Mouse (Mus musculus) midbrain, embryonic 12.5 days (tissue): ENCODE measurements around the gene Pdcd2. TPM values are rescaled to one million over a fixed set of nuclear protein-coding genes. Genes with fewer than 3 reads are reported as not detected.
A peak's percentile ranks its signal among the peaks of the same experiment; 100 is the strongest.

ENCODE experiments used
- ATAC-seq: fragments of 200-750 bp; cut with Nextera tagmentation; 2 replicates; pipeline ENCODE4 v1.8.0; 2017; ENCODE audit warnings: low read depth, moderate TSS enrichment, moderate library complexity; ENCODE audit not compliant: low FRiP score
- H3K27ac ChIP-seq: fragments of 300-500 bp; sonication (generic); replicated peaks from 2 replicates; pipeline ENCODE4 v1.5.1; 2016; ENCODE audit warnings: mild to moderate bottlenecking
- H3K27me3 ChIP-seq: fragments of 300-500 bp; sonication (generic); 2 replicates; pipeline ENCODE4 v1.6.1; 2016; ENCODE audit warnings: mild to moderate bottlenecking
- H3K36me3 ChIP-seq: fragments of 300-500 bp; sonication (generic); 2 replicates; pipeline ENCODE4 v1.6.1; 2016
- H3K4me1 ChIP-seq: fragments of 300-500 bp; sonication (generic); 2 replicates; pipeline ENCODE4 v1.6.1; 2016
- H3K4me2 ChIP-seq: fragments of 300-500 bp; sonication (generic); replicated peaks from 2 replicates; pipeline ENCODE4 v1.6.1; 2016; ENCODE audit warnings: mild to moderate bottlenecking, moderate library complexity
- H3K4me3 ChIP-seq: fragments of 300-500 bp; sonication (generic); 2 replicates; pipeline ENCODE4 v1.5.1; 2016; ENCODE audit warnings: mild to moderate bottlenecking
- H3K9ac ChIP-seq: fragments of 300-500 bp; sonication (generic); replicated peaks from 2 replicates; pipeline ENCODE4 v1.6.1; 2016; ENCODE audit warnings: mild to moderate bottlenecking, moderate library complexity
- H3K9me3 ChIP-seq: fragments of 300-500 bp; sonication (generic); 2 replicates; pipeline ENCODE4 v1.6.1; 2016; ENCODE audit warnings: mild to moderate bottlenecking
- WGBS: fragments of 180-500 bp; shearing (Covaris S2); methylation state at CpG from one replicate; pipeline ENCODE4 v1.1.7; 2016; 5-methylcytosine and 5-hydroxymethylcytosine counted together
- polyA plus RNA-seq: library from polyadenylated mRNA; unstranded; fragments of >200 nt; fragmentation: Nextera tagmentation; extraction: Ambion mirVana; gene quantifications from 2 replicates; pipeline ENCODE4 v1.2.1, GENCODE M21; 2016

The Pdcd2 gene
- polyA plus RNA-seq, 1 experiment from 2014 or later: 61.7 TPM

DNA sequence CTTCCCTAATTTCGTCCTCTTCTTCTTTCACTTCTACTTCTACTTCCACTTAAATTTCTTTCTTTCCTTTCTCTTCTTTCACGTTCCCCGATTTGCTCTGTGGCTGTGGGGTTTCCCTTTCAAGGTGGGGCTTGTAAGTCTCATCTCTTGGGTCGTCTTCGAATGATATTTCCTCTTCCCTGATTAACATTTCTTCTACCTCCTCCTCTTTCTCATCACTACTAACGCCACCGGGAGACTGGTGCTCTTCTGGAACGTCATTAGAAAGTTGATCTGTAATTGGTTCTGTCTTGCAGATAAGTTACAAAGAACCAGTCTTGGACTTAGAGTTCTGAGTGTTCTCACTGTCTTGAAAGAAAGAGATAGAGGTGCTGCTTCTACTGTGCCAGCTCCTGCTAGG lies 8.8 kb upstream of the Pdcd2 start:
- Histone ChIP-seq H3K4me1 (no peaks in the 10 kb centered on the region), H3K9me3 (no peaks in the 10 kb centered on the region), H3K27me3 (peaks cover 13% of the 10 kb centered on the region), H3K4me3 (peak overlapping the region; percentile 53), H3K9ac (0 out of 2 replicates have a peak overlapping the region, but pooled peaks have one; percentile 6), H3K27ac (no peak overlapping the region), H3K4me2 (peak overlapping the region; percentile 88), H3K36me3 (no peaks in the 10 kb centered on the region)
- ATAC-seq: no peak
- 18% methylated on average over 8 of the region's 8 CpGs for WGBS

DNA sequence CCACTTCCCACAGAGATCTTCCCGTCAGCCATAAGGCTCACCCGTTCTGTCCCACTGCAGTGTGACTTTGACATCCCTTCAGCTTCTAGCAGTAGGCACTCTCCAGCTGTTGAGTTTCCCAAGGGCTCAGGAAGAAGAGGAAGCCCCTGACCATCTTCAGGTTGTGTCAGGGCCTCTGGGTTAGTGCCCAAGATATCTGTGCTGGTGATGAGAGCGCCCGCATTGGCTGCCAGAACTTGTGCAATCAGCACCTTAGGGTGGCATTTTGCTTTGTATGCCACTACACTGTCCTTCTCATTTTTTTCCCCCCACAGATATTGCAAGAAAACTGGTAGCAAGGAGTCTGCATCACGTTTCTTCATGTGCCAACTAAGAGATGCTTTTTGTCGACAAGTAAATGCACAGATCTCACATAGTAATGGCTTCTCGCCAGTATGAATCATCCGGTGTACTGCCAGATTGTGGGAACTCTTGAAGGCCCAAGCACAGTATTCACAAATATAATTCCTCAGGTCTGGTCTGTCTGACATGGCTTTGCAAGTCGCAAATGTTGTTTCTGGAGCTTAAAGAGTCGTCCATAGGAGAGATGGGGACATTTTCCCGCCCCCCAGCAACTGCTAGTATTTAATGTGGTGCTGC lies 8.2 kb upstream of the Pdcd2 start:
- H3K36me3 ChIP-seq: no peaks in the 10 kb centered on the region
- no peaks in the 10 kb centered on the region for H3K4me1 ChIP-seq
- ATAC-seq: no peak
- peaks cover 13% of the 10 kb centered on the region for H3K27me3 ChIP-seq
- no peak overlapping the region for H3K4me3 ChIP-seq
- 73% methylated on average over 11 of the region's 11 CpGs for WGBS
- no peak overlapping the region for H3K27ac ChIP-seq
- H3K9me3 ChIP-seq: no peaks in the 10 kb centered on the region
- H3K4me2 ChIP-seq: no peak overlapping the region
- no peak overlapping the region for H3K9ac ChIP-seq

DNA sequence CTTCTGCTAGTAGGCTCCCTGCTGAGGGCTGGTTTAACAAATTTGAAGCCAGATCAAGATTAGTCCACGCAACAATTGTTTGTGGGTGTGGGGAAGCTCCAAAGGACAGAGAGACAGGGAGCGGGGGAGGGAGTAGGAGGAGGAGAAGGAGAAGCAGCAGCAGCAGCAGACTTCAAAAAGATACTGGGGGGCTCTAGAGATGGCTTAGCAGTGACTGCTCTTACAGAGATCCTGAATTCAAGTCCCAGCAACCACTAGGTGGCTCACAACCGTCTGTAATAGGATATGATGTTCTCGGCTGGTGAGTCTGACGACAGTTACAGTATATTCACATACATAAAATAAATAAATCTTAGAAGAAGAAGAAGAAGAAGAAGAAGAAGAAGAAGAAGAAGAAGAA lies 3.0 kb upstream of the Pdcd2 start:
- peaks cover 3% of the 10 kb centered on the region for H3K27me3 ChIP-seq
- no peak overlapping the region for H3K9ac ChIP-seq
- 0 out of 2 replicates have a peak, but pooled peaks cover under 1% of the 10 kb centered on the region for H3K36me3 ChIP-seq
- H3K4me1 ChIP-seq: peaks cover 18% of the 10 kb centered on the region
- 2% methylated on average over 5 of the region's 5 CpGs for WGBS
- no peak overlapping the region for H3K27ac ChIP-seq
- no peak for ATAC-seq
- no peak overlapping the region for H3K4me2 ChIP-seq
- H3K4me3 ChIP-seq: no peak overlapping the region
- H3K9me3 ChIP-seq: no peaks in the 10 kb centered on the region

DNA sequence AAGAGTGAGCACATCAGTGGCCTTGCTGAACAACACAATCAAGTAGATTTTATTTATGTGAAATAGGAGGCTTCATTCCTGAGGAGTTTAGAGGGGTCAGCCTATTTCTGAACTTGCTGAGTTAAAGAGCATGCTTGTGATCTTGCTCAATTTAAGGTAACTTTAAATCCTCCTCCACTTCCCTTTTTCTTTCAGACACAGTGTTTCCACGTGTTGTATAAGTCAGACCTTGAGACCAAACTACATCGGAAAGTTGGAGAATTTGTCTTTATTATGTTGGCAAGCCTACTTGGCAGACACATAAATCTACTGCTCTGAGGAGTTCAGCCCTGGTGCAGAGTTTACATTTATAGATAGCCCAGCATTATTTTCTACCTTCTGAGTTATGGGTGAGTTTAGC lies 1.8 kb upstream of the Pdcd2 start:
- Histone ChIP-seq H3K36me3 (peaks cover 13% of the 10 kb centered on the region), H3K27me3 (no peaks in the 10 kb centered on the region), H3K4me1 (peaks cover 18% of the 10 kb centered on the region), H3K4me2 (no peak overlapping the region), H3K4me3 (no peak overlapping the region), H3K27ac (no peak overlapping the region), H3K9ac (no peak overlapping the region), H3K9me3 (no peaks in the 10 kb centered on the region)
- WGBS: 87% methylated on average over 2 of the region's 2 CpGs
- ATAC-seq: no peak

DNA sequence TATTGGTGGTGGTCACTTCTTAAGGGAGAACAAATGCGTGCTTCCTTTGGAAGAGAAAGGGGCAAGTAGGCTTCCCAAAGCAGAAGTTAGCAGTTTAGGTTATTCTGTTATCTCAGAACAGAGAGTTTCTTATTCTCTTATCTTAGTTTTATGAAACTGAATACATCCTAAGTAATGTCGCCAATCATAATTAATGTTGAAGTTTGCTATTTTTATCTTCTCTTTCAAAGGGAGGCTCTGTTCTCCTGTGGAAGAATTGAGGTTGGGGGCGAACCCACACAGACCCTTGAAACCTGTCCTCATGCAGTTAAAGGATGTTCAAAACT lies 673 bp upstream of the Pdcd2 start:
- H3K9ac ChIP-seq: peak overlapping the region; percentile 92

DNA sequence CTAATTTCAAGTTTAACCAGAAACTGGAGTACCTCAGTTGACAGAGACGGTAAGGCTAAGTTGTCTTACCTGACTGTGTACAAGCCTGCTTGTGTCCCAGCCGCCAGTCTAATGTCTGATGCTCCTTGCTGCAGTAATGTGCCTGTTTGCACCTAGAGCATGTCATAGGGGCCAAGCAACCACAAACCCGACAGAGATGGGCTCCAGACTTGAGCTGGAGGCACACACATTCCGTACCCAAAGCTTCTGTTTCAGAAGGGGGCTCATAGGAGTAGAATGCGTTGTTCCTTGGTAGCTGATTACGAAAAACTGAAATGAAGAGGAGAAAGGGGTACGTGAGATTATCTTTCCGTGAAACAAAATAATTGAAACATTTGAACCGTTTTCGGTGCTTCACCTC lies 797 bp downstream of the Pdcd2 start:
- Histone ChIP-seq H3K4me2 (peak overlapping the region; percentile 76), H3K9ac (peak overlapping the region; percentile 92), H3K9me3 (no peaks in the 10 kb centered on the region), H3K27me3 (no peaks in the 10 kb centered on the region), H3K4me3 (peak overlapping the region; percentile 96), H3K27ac (peak overlapping the region; percentile 25; the same call in 1 of the 2 replicates), H3K4me1 (peaks cover 18% of the 10 kb centered on the region), H3K36me3 (peaks cover 35% of the 10 kb centered on the region)
- ATAC-seq: no peak
- 19% methylated on average over 10 of the region's 10 CpGs for WGBS

More for the DNA sequence above, 673 bp upstream of the Pdcd2 start:
- Histone ChIP-seq H3K4me1 (peaks cover 18% of the 10 kb centered on the region), H3K9me3 (no peaks in the 10 kb centered on the region), H3K4me3 (peak overlapping the region; percentile 96), H3K27ac (peak overlapping the region; percentile 85), H3K36me3 (peaks cover 21% of the 10 kb centered on the region), H3K27me3 (no peaks in the 10 kb centered on the region), H3K4me2 (peak overlapping the region; percentile 76)
- WGBS: 65% methylated on average over 3 of the region's 3 CpGs
- no peak for ATAC-seq

DNA sequence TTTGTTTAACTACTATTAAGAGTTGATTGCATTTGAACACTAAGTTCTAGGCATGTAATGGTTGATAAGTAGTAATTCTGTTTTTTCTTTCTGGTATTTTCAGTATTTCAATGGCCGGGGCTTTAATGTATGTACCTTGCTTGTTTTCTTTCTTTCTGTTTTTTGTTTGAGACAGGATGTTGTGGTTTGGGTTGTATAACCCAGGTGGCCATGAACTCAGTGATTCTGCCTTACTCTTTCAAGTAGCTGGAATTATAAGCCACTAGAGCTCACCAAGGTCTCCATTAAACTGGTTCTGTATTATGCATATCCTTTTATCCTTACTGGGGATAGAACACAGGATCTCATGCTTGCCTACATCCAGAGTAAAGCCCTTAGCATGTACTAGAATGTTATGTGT lies 8.3 kb downstream of the Pdcd2 start:
- no peaks in the 10 kb centered on the region for H3K27me3 ChIP-seq
- peaks cover 90% of the 10 kb centered on the region for H3K36me3 ChIP-seq
- 100% methylated on average over 1 of the region's 1 CpGs for WGBS

DNA sequence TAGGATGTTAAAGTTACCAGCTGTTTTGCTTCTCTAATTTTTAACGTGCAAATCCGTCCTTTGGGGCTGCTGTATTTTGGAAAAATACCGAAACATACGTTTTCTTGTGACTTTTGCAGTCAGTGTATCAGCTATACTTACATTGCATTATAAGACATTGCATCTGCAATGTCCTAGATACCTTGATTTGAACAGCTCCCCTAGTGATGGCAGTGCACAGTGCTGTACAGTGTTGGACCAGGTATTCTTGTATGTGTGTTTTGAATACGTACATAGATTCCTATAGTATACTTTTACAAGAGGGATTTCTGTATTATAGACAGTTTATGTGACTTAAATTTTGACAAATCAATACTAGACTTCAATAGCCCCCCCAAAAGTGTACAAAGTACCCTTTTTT lies 8.9 kb downstream of the Pdcd2 start:
- Histone ChIP-seq H3K27ac (no peak overlapping the region), H3K4me2 (no peak overlapping the region), H3K4me3 (no peak overlapping the region), H3K4me1 (no peaks in the 10 kb centered on the region), H3K9ac (no peak overlapping the region), H3K36me3 (peaks cover 91% of the 10 kb centered on the region), H3K9me3 (no peaks in the 10 kb centered on the region), H3K27me3 (no peaks in the 10 kb centered on the region)
- no peak for ATAC-seq
- WGBS: 95% methylated on average over 5 of the region's 5 CpGs

More for the DNA sequence above, 8.3 kb downstream of the Pdcd2 start:
- Histone ChIP-seq H3K9ac (no peak overlapping the region), H3K4me2 (no peak overlapping the region), H3K4me3 (no peak overlapping the region), H3K27ac (no peak overlapping the region), H3K4me1 (no peaks in the 10 kb centered on the region), H3K9me3 (no peaks in the 10 kb centered on the region)
- no peak for ATAC-seq

DNA sequence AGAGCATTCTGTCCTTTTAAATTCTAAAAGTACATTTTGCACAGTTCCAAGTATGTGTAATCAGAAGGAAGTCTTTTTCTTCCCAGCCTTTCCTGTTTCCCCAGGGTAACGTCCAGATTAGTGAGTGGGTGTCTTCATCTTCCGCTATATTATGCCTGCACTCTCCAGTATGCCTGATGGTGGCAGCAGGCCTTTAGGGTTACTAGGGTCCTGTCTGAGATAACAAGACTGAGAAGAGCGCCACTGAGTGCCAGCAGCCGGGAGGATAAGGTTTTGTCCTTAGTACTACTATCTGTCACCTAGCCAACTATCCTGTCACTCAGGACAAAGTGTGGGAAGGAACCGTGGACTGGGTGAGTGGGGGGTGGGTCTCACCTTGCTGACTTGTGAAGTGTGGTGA lies 9.3 kb downstream of the Pdcd2 start:
- no peaks in the 10 kb centered on the region for H3K27me3 ChIP-seq
- H3K9ac ChIP-seq: no peak overlapping the region
- H3K4me1 ChIP-seq: no peaks in the 10 kb centered on the region
- 81% methylated on average over 5 of the region's 5 CpGs for WGBS
- H3K36me3 ChIP-seq: peaks cover 91% of the 10 kb centered on the region
- no peak for ATAC-seq
- H3K4me2 ChIP-seq: no peak overlapping the region
- H3K4me3 ChIP-seq: no peak overlapping the region
- H3K27ac ChIP-seq: no peak overlapping the region
- H3K9me3 ChIP-seq: no peaks in the 10 kb centered on the region

DNA sequence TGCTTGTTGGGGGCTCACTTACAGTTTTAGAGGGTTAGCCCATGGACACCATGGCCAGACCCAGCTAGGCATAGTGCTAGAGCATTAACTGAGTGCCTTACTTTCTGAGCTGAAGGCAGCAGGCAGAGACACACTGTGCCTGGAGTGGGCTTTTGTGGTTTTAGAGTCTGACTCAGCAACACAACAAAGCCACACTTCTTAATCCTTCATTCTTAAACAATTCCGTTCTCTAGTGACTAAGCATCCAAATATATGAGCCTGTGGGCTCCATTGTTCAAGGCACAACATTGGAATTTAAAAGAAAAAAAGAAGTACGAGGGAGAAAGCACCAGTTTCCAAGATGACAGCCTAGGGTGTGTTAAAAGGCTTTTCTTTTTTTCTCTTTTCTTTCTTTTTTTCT lies 16.4 kb downstream of the Pdcd2 start:
- no peaks in the 10 kb centered on the region for H3K4me1 ChIP-seq
- no peak overlapping the region for H3K4me2 ChIP-seq
- no peak overlapping the region for H3K4me3 ChIP-seq
- no peak for ATAC-seq
- H3K9ac ChIP-seq: no peak overlapping the region
- H3K9me3 ChIP-seq: 0 out of 2 replicates have a peak, but pooled peaks cover 4% of the 10 kb centered on the region
- H3K27me3 ChIP-seq: no peaks in the 10 kb centered on the region
- 73% methylated on average over 2 of the region's 2 CpGs for WGBS
- H3K36me3 ChIP-seq: peaks cover 94% of the 10 kb centered on the region
- H3K27ac ChIP-seq: no peak overlapping the region

DNA sequence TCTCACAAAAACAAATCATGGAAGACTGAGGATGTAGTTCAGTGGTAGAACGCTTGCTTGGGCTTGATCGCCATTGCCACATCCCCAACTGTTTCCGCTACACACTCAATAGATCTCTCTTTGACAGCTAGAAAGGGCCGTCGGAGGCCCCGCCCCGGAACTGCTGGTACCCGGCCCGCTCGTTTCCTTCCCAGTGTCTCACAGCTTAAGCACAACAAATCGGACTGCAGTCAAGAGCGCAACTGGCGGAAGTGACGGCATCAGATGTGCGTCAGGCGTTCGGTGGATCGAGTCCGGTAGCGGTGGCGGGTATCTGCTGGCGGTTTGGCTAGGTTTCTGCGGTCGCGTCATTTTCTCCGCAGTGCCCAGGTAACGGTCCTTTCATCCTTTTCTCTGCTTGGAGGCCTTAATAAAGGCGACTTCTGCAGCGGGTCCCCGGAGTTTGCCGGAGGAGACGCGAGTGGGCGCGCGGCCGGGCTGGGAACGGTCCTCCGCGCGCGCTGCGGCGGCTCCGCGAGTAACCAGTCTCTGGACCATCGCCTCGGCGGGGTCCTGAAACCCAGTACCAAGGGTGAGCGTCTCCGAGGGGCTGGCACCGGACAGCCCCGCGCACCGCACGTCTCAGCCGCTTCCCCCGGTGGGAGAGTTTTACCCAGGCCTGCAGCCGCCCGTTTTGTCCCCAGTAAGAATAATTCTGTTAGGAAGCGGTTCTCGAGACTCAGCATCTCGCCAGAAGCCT lies 27.3 kb downstream of the Pdcd2 start, which contains the start of the genes Psmb1 and Tbp:
Gene Psmb1, minus strand, starts transcription at position 96 of the 739 bp plus-strand sequence.
Gene Tbp, plus strand, starts transcription at position 233 of the 739 bp plus-strand sequence.
- no peaks in the 10 kb centered on the region for H3K27me3 ChIP-seq
- WGBS: under 1% methylated on average over 63 of the region's 63 CpGs
- peaks cover 16% of the 10 kb centered on the region for H3K36me3 ChIP-seq
- no peaks in the 10 kb centered on the region for H3K9me3 ChIP-seq
- H3K27ac ChIP-seq: peak within 1 kb of the TSS; percentile 96
- peak within 1 kb of the TSS; percentile 93 for H3K9ac ChIP-seq
- peak within 1 kb of the TSS; percentile 82 for H3K4me2 ChIP-seq
- H3K4me1 ChIP-seq: peaks cover 32% of the 10 kb centered on the region
- ATAC-seq: peak; percentile 94
- peak within 1 kb of the TSS; percentile 98 for H3K4me3 ChIP-seq

DNA sequence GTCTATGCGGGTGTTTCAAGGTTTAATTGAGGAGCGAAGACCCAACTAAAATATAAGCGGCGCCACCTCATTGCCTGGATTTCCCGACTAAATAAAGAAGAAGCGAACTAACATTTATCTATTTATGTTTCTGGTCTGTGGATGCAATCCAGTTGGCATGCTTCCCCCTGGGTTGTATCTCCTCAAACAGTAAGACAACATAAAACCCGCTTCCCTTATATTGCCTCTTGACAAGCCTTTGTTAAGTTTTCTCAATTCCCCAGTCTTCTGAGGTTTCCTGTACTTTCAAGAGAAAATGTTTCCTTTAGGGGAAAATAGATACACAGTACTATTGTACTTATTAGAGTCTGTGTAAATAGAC lies 28.4 kb downstream of the Pdcd2 start:
- H3K4me2 ChIP-seq: peak overlapping the region; percentile 82
- peak overlapping the region; percentile 91 for H3K4me3 ChIP-seq
- 46% methylated on average over 7 of the region's 7 CpGs for WGBS
- H3K9me3 ChIP-seq: no peaks in the 10 kb centered on the region
- ATAC-seq: no peak
- H3K4me1 ChIP-seq: peaks cover 32% of the 10 kb centered on the region
- H3K27ac ChIP-seq: no peak overlapping the region
- H3K9ac ChIP-seq: no peak overlapping the region
- H3K27me3 ChIP-seq: no peaks in the 10 kb centered on the region
- H3K36me3 ChIP-seq: peaks cover 14% of the 10 kb centered on the region
